Comparison of ENCODE assay signal across 19 mouse cellular contexts in the genomic region with DNA sequence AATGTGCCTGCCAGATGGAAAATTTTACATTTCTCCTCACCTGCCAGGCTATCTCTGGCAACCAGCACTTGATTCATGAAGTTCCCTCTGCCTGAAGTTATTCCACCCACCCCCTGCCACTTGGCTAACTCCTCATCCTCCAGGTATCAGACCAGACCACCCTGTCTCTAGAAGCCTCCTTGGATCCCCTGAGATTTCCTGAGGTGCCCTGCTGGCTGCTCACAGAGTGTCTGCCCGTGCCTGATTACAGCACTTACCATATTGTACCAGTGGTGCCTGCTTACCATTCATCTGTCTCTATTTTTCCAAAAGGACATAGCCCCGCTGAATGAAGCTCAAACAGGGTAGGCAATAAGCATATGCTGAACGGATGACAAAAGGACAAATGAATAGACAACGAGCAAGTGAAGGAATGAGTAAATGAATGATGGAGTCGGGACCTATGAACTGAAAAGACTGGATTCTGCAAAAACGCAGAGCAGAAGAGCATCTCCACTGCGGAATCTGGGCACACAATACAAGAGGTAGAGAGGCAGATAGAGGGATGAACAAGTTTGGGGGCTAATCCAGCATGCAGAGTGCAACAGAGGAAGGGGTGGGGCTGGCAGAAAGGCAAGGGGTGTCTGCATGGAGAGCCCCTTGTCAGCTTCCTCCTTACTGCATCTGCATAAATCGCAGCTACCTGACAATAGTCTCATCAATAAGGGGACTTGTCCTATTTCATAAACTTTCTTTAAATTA.
DNase-seq lines count a peak whose midpoint lies in the region; ATAC-seq and TF ChIP-seq lines count a peak whose summit lies in the region.
"Had no signal": no experiment of that assay in that cellular context is flagged by ENCODE, and none has a peak within 500 bp of the region (broad histone marks: within the 10 kb centered on the region; RNA-seq: fewer than 3 reads in every experiment).

No protein-coding gene starts in this region.

- DNase-seq in frontal cortex, postnatal 14 days (ENCODE audit: low spot score in 2 of 2), result no peak
- no peak for DNase-seq in forebrain, embryonic 10.5 days (ENCODE audit: extremely low spot score, low spot score)
- DNase-seq in liver, embryonic 11.5 days (ENCODE audit: low spot score), result no peak
- DNase-seq in adrenal gland, postnatal 10 days, result no peak
- no peak for DNase-seq in kidney, adult 2 months
- DNase-seq: liver, embryonic 13.5 days; right cerebral cortex, postnatal 25 days; thymus, postnatal 25 days had no signal

- no peak overlapping the region for H3K4me3 ChIP-seq in forebrain, embryonic 10.5 days
- no peak overlapping the region for H3K4me3 ChIP-seq in hindbrain, embryonic 12.5 days
- H3K4me3 ChIP-seq in midbrain, embryonic 15.5 days, result no peak overlapping the region
- no peak overlapping the region for H3K4me3 ChIP-seq in liver, embryonic 11.5 days (ENCODE audit: low read depth, low read length)
- no peak overlapping the region for H3K4me3 ChIP-seq in kidney, adult 2 months (ENCODE audit: insufficient read depth, low read depth, low read length)
- H3K4me3 ChIP-seq: erythroblast, embryonic 14.5 days; heart, embryonic 12.5 days; intestine, embryonic 15.5 days; liver, embryonic 13.5 days; lung, embryonic 15.5 days; megakaryocyte, embryonic 14.5 days had no signal

- TF ChIP-seq CTCF in kidney, adult 2 months (conservative IDR thresholded peaks at IDR 0.05; ENCODE audit: insufficient read depth, insufficient read length, low read depth, low read length), result no peak

- 0 out of 2 replicates have a peak overlapping the region, but pooled peaks have one; percentile 27 for H3K27ac ChIP-seq in forebrain, embryonic 10.5 days
- peak overlapping the region; percentile 75 for H3K27ac ChIP-seq in hindbrain, embryonic 12.5 days
- peak overlapping the region; percentile 61 for H3K27ac ChIP-seq in midbrain, embryonic 15.5 days
- no peak overlapping the region for H3K27ac ChIP-seq in liver, embryonic 11.5 days (ENCODE audit: low read depth, low read length)
- H3K27ac ChIP-seq in kidney, adult 2 months (ENCODE audit: insufficient read depth, low read depth, low read length), result no peak overlapping the region
- H3K27ac ChIP-seq: intestine, embryonic 15.5 days; liver, embryonic 13.5 days; lung, embryonic 15.5 days; stomach, postnatal 0 days had no signal

- H3K27me3 ChIP-seq in forebrain, embryonic 10.5 days (ENCODE audit: poor library complexity, severe bottlenecking), result no peaks in the 10 kb centered on the region
- no peaks in the 10 kb centered on the region for H3K27me3 ChIP-seq in hindbrain, embryonic 12.5 days
- no peaks in the 10 kb centered on the region for H3K27me3 ChIP-seq in midbrain, embryonic 15.5 days (replicated peaks)
- H3K27me3 ChIP-seq in liver, embryonic 11.5 days (replicated peaks; ENCODE audit: control insufficient read depth, insufficient read depth, low read length), result no peaks in the 10 kb centered on the region
- H3K27me3 ChIP-seq in kidney, adult 2 months (replicated peaks; ENCODE audit: control insufficient read depth, insufficient read depth, low read length), result no peaks in the 10 kb centered on the region
- H3K27me3 ChIP-seq: heart, embryonic 12.5 days; intestine, embryonic 15.5 days; liver, embryonic 13.5 days; lung, embryonic 15.5 days had no signal

- WGBS in forebrain, embryonic 10.5 days, result 76% methylated on average over 8 of the region's 8 CpGs
- 56% methylated on average over 8 of the region's 8 CpGs for WGBS in hindbrain, embryonic 12.5 days
- 63% methylated on average over 8 of the region's 8 CpGs for WGBS in midbrain, embryonic 15.5 days
- 79% methylated on average over 8 of the region's 8 CpGs for WGBS in liver, embryonic 11.5 days
- WGBS in kidney, adult 2 months, result 76% methylated on average over 8 of the region's 8 CpGs

- no peak overlapping the region for H3K4me2 ChIP-seq in hindbrain, embryonic 12.5 days (replicated peaks)
- H3K4me2 ChIP-seq in midbrain, embryonic 15.5 days, result no peak overlapping the region
- H3K4me2 ChIP-seq in liver, embryonic 11.5 days, result no peak overlapping the region
- H3K4me2 ChIP-seq: heart, embryonic 12.5 days; intestine, embryonic 15.5 days; liver, embryonic 13.5 days; lung, embryonic 15.5 days had no signal

- no peak overlapping the region for H3K9ac ChIP-seq in hindbrain, embryonic 12.5 days
- no peak overlapping the region for H3K9ac ChIP-seq in midbrain, embryonic 15.5 days
- no peak overlapping the region for H3K9ac ChIP-seq in liver, embryonic 11.5 days (ENCODE audit: low read depth, low read length)
- H3K9ac ChIP-seq: heart, embryonic 12.5 days; intestine, embryonic 15.5 days; liver, embryonic 13.5 days; lung, embryonic 15.5 days had no signal

- no peaks in the 10 kb centered on the region for H3K36me3 ChIP-seq in forebrain, embryonic 10.5 days (replicated peaks)
- no peaks in the 10 kb centered on the region for H3K36me3 ChIP-seq in hindbrain, embryonic 12.5 days
- H3K36me3 ChIP-seq in midbrain, embryonic 15.5 days (replicated peaks), result no peaks in the 10 kb centered on the region
- no peaks in the 10 kb centered on the region for H3K36me3 ChIP-seq in liver, embryonic 11.5 days (ENCODE audit: control insufficient read depth, insufficient read depth, low read length)
- no peaks in the 10 kb centered on the region for H3K36me3 ChIP-seq in kidney, adult 2 months (ENCODE audit: control insufficient read depth, insufficient read depth, low read length)
- H3K36me3 ChIP-seq: G1E; heart, embryonic 12.5 days; intestine, embryonic 15.5 days; liver, embryonic 13.5 days; lung, embryonic 15.5 days had no signal

- 0 out of 2 replicates have a peak, but pooled peaks have one; percentile 18 for ATAC-seq in frontal cortex, adult (ENCODE audit: low TSS enrichment)
- ATAC-seq in hindbrain, embryonic 12.5 days (ENCODE audit: low FRiP score), result peak; percentile 55; the same call in 1 of the 2 replicates
- peak; percentile 46; the same call in 1 of the 2 replicates for ATAC-seq in midbrain, embryonic 15.5 days (replicated peaks)
- no peak for ATAC-seq in liver, embryonic 11.5 days (replicated peaks; ENCODE audit: low FRiP score)
- ATAC-seq: CD4-positive, CD25-positive, alpha-beta regulatory T cell, adult 4 months; intestine, embryonic 15.5 days had no signal

- peaks cover 52% of the 10 kb centered on the region for H3K4me1 ChIP-seq in forebrain, embryonic 10.5 days
- peaks cover 34% of the 10 kb centered on the region for H3K4me1 ChIP-seq in hindbrain, embryonic 12.5 days
- peaks cover 20% of the 10 kb centered on the region for H3K4me1 ChIP-seq in midbrain, embryonic 15.5 days
- H3K4me1 ChIP-seq in liver, embryonic 11.5 days (replicated peaks; ENCODE audit: control insufficient read depth, insufficient read depth, low read length), result no peaks in the 10 kb centered on the region
- H3K4me1 ChIP-seq in kidney, adult 2 months (ENCODE audit: control insufficient read depth, insufficient read depth, low read length), result no peaks in the 10 kb centered on the region
- H3K4me1 ChIP-seq: intestine, embryonic 15.5 days; liver, embryonic 13.5 days; megakaryocyte, embryonic 14.5 days had no signal

- TF ChIP-seq POLR2A in kidney, adult 2 months (IDR thresholded peaks at IDR 0.05; ENCODE audit: low read depth, low read length), result no peak

- H3K9me3 ChIP-seq in forebrain, embryonic 10.5 days, result no peaks in the 10 kb centered on the region
- no peaks in the 10 kb centered on the region for H3K9me3 ChIP-seq in hindbrain, embryonic 12.5 days (replicated peaks)
- no peaks in the 10 kb centered on the region for H3K9me3 ChIP-seq in midbrain, embryonic 15.5 days
- no peaks in the 10 kb centered on the region for H3K9me3 ChIP-seq in liver, embryonic 11.5 days (ENCODE audit: control insufficient read depth, low read length)
- H3K9me3 ChIP-seq: G1E; heart, embryonic 12.5 days; intestine, embryonic 15.5 days; liver, embryonic 13.5 days; lung, embryonic 15.5 days; megakaryocyte, embryonic 14.5 days had no signal

Comparison
In these comparisons a context has a peak if more than half of its experiments do, and no peak if none do; other contexts are left out.
1. H3K27ac ChIP-seq: peak in forebrain, embryonic 10.5 days (single experiment), hindbrain, embryonic 12.5 days (single experiment) and midbrain, embryonic 15.5 days (single experiment); none in liver, embryonic 11.5 days (single experiment) and kidney, adult 2 months (single experiment).